Mouse (Mus musculus) layer of hippocampus, postnatal 10 days (tissue): ENCODE data around the gene Cyp4v3. TPM values are rescaled to one million over a fixed set of nuclear protein-coding genes. Genes with fewer than 3 reads are reported as not detected.

Experiments used
- DNase-seq, 2 experiments: peaks; one replicate each; pipeline ENCODE4 v3.0.0; 2021; ENCODE audit warnings: low spot score in 2 of 2
- total RNA-seq, 2 experiments: library from RNA; stranded (reverse); gene quantifications; 2 replicates each; pipeline ENCODE4 v1.2.3; 2021

Cyp4v3 gene
- total RNA-seq, 2 experiments from 2014 or later: 4.9 to 5.4 TPM

DNA sequence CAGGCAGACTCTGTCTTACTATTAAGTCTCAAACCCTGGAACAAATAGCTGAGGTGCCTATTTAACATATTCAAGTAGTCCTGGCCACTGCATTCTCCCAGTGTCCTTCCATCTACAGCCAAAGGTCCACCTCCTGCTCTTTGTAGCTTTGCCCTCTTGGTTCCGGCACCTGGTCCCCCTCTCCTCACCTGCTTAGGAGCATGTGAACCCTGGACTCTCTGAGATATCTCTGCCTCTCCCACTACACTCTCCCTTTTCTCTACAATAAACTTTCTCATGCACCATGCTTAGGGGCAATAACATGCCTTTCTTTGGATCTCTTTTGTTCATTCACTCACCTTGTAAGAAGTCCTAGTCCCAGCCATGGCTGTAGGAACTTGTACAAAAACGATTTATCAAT is 11.7 kb downstream of the Cyp4v3 start:
- DNase-seq: no peak

GRCm38 (mm10) chr8:45320930-45321329 is 12.1 kb downstream of the Cyp4v3 start:
- no peak for DNase-seq

GRCm38 (mm10) chr8:45310967-45311366 is 22.0 kb downstream of the Cyp4v3 start:
- DNase-seq: no peak

DNA sequence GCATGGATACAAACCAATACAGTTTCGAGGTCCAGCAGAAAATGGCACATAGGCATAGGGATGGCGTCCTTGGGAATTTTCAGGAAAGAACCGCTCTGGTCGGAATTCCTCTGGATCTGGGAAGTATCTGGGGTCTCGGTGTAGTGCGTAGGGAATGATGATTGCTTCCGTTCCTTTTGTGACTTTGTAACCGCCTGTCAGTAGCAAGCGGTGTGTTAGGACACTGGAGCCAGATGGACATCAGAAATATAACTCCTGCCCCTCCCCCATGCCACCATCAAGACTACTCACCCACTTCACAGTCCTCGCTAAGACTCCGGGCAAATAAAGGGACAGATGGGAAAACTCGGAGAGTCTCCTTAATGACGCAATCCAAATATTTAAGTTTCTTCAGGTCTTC is 24.6 kb downstream of the Cyp4v3 start, which contains the start of gene Gm45753:
Gm45753 (minus strand) TSS at position 101 of the 400 bp plus-strand sequence.
- no peak for DNase-seq

- no peak for DNase-seq
Observed at GRCm38 (mm10) chr8:45305479-45305878, 27.5 kb downstream of the Cyp4v3 start.

- no peak for DNase-seq
Observed at GRCm38 (mm10) chr8:45304354-45304753, 28.7 kb downstream of the Cyp4v3 start.

DNA sequence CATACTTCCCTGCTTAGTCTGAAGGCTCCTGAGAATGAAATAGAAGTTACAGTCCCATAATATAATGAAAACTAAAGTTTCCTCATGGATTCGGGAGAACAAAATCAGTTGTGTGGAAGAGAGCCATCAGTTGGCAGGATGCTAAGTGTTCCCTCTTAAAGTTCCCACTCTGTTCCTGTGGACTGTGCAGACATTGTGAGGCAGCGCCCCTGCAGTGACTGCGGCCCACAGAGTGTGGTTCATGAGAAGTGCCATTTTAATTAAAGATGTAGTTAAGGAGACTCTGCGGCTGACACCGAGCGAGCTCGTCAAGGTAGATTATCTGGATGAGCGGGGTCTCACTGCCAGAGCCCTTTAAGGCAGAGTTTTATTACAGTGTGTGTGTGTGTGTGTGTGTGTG is 30.6 kb downstream of the Cyp4v3 start:
- peak in 1 of 2 experiments; percentile 18 for DNase-seq

GRCm38 (mm10) chr8:45295276-45295675 is 37.7 kb downstream of the Cyp4v3 start:
- no peak for DNase-seq

- no peak for DNase-seq
Observed at GRCm38 (mm10) chr8:45294687-45295086, 38.3 kb downstream of the Cyp4v3 start, which contains the start of gene Klkb1. Gene Klkb1 (minus strand): TSS chr8:45294859.

- peak; percentile 20 to 39 for DNase-seq
Observed at GRCm38 (mm10) chr8:45291790-45292189, 41.2 kb downstream of the Cyp4v3 start.

DNA sequence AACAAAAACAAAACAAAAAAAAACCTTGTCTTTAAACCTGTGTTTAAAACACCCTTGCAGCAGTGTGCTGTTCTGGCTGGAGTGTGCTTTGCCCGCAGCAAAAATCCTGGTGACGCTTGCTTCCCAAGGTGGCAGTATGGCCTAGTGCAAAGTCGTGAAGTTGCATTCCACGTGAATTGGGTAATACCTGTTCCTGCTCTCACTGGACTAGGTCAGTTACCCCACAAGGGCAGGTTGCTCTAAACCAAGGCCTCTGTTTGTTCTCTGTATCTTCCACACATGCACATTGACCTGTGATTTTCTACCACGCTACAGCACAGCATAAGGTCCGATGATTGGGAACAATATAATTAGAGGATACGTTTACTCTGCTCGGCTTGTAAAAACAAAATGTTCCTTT is 51.4 kb downstream of the Cyp4v3 start:
- no peak for DNase-seq

- no peak for DNase-seq
Observed at GRCm38 (mm10) chr8:45277453-45277852, 55.6 kb downstream of the Cyp4v3 start.

GRCm38 (mm10) chr8:45274317-45274716 is 58.7 kb downstream of the Cyp4v3 start:
- DNase-seq: no peak

GRCm38 (mm10) chr8:45269056-45269455 is 64.0 kb downstream of the Cyp4v3 start:
- DNase-seq: no peak

DNA sequence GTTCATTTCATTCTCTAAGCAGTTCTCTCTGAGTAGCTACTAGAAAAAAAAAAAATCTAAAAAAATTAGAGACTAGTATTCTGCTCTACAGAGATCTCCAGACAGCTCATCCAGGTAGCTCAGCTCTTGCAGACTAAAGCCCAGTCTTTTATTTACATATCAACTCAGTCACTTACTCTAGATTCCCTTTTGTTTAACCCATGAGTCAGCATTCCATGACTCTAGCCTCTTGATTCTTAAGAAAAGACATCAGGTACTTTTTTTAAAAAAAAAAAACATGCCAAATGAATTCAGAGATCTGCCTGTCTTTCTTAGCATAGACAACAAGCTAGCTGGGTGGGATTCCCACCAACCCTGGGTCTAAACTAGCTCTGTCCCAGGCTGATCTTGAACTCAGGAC is 64.5 kb downstream of the Cyp4v3 start:
- DNase-seq: no peak

GRCm38 (mm10) chr8:45267611-45268391 is 65.2 kb downstream of the Cyp4v3 start:
- no peak for DNase-seq

DNA sequence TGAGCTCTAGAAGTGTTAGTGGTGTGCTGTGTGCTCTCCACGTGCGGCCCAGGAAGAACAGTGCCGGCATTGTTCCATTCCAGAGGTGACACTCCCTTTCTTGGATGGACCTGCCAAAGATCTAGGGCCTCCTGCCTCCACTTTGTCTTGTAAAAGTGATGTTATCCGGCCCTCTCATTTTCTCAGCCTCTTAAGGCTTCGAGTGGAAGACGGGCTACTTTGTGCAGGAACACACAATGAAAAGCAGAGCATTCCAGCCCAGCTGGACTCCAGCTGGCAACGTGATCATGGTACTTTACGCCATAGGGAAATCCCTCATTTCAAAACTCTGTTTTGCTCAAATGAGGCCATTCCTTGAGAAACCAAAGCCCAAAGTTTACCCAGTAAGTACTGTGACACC is 66.0 kb downstream of the Cyp4v3 start:
- DNase-seq: no peak

DNA sequence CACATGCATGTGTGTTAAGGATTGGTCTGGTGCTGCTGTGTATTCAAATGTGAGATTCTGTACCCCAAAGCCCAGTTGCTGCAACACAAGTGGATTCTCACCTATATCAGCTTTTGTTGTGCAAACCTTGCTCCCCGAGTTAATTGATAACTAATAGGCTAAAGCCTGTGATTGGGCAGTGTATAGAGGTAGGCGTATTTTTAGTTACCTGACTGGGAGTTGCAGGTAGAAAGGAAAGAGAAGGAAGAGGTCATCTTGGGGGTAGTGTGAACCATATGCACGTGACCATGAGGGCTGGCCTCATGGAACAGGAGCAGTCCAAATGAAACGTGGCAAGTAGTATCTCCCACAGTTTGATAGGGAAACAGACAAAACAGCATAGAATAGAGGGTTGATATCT is 68.1 kb downstream of the Cyp4v3 start:
- DNase-seq: no peak

- no peak for DNase-seq
Observed at GRCm38 (mm10) chr8:45262851-45263250, 70.2 kb downstream of the Cyp4v3 start.

DNA sequence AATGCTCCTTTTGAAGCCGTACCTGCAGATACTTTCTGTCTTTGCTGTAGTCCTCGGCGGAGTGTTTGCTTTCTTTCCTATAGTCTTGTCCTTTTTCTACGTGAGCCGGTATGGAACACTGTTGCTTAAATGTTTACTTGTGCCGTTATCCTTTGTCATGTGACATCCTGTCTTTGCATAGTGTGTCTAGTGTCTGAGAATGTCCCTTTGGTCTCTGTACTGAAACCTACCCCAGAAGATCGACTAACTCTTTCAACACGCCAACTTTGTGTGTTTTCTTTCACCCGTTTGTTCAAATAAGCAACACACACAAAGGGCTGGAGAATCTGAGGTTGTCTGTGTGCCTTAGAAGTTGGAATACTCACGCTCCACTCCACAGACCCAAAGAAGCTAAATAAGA is 71.1 kb downstream of the Cyp4v3 start, which contains the start of gene F11:
F11 (minus strand) TSS at position 112 of the 400 bp plus-strand sequence.
- no peak for DNase-seq

GRCm38 (mm10) chr8:45258421-45258820 is 74.6 kb downstream of the Cyp4v3 start:
- no peak for DNase-seq

GRCm38 (mm10) chr8:45255040-45255439 is 78.0 kb downstream of the Cyp4v3 start:
- DNase-seq: no peak
